Mouse (Mus musculus) gonadal fat pad, adult 2 months (tissue): ENCODE measurements around the gene Zbtb22. TPM values are rescaled to one million over a fixed set of nuclear protein-coding genes. Genes with fewer than 3 reads are reported as not detected.

Source experiments
- DNase-seq: peaks from one replicate; pipeline ENCODE4 v3.0.0-alpha.2; 2012; ENCODE audit warnings: low read depth
- polyA plus RNA-seq: library from polyadenylated mRNA; depleted of rRNA; stranded (reverse); fragments of >200 nt; gene quantifications from 2 replicates; pipeline ENCODE4 v1.2.3, GENCODE M21; 2012; rRNA removed

The Zbtb22 gene
- polyA plus RNA-seq, 1 experiment: 46.7 TPM

DNA sequence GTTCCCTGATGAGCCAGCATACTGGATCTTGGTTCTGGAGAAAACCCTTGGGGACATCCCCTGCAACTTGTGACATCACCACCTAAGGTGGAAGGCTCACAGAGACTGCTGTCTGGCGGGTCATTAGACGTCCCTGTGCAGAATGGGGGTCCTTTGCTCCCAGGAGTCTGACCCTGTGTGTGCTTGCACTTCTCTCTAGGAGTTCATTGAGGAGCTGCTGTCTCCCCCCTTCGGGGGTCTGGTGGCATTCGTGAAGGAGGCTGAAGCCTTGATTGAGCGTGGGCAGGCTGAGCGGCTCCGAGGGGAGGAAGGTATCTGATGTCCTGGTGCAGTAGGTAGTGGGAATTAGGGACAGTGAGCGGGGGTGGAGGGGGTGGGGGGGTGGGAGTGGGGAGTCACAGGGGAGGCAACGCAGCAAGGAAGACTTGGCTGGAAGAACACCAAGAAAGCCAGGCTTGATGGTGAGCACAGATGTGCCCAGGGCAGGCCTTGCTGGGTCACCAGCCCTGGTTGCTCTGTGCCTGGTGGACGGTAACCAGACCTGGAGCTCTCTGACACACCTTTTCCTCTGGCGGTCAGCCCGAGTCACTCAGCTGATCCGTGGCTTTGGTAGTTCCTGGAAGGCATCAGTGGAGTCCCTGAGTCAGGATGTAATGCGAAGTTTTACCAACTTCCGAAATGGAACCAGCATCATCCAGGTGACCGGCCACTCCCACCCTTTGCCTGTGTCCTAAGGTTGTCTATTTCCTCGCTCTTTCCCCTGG, 49.6 kb downstream of the Zbtb22 start:
- no peak for DNase-seq

DNA sequence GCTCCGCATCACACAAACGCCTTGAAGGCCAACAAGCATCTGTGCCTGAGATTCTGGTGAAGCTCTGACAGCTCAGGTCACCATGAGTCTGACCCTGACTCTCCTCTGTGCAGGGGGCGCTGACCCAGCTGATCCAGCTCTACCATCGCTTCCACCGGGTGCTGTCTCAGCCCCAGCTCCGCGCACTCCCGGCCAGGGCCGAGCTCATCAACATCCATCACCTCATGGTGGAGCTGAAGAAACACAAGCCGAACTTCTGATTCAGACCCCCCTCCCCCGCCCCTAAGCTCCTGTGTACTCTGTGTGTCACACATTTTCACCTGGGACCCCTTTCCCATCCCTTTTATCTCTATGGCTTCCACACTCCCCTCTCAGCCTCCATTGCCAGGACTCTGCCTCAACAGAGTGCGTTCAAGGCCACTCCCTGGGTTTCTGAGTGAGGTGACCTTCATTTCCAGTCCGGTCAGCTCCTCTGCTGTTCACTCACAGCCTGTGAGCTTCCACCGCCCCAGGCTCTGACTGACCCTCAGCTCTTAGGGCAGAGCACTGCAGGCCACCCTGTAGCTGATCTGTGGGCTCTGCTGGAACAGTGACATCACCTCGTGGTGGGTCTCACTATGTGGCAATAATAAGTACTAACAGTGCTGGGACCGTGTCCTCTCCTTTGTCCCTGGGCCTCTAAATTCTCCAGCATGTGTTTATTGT, 50.3 kb downstream of the Zbtb22 start:
- DNase-seq: no peak

DNA sequence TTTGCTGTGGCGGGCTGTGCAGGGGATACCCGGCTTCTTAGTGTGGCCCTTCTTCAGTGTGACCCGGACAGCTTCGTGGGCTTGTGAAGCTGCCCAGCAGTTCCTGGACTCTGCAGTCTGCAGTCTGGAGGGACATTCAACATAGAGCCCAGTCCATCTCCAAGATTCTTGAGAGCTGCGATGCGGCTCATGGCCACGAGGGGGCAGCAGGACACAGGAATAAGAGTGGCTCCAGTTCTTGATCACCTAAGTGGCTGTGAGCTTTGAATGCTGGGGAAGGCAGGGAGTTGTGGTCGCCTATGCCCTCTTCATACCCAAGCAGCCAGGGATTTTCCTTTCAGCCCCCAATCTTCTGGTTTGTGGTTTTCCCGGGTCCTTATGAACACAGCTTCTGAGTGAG, 52.8 kb downstream of the Zbtb22 start:
- DNase-seq: no peak

Other genes starting within 250 kb of the Zbtb22 start
- 57.0 and 61.5 TPM in 2 replicates for gene Hnrnpm, start 229.0 kb upstream of the Zbtb22 start, polyA plus RNA-seq
- 93.7 and 135 TPM in 2 replicates for gene March2, start 197.2 kb upstream of the Zbtb22 start, polyA plus RNA-seq
- gene Rab11b, start 155.4 kb upstream of the Zbtb22 start, polyA plus RNA-seq: 288 and 307 TPM in 2 replicates
- gene Angptl4, start 134.1 kb upstream of the Zbtb22 start, polyA plus RNA-seq: 171 and 402 TPM in 2 replicates
- gene Kank3, start 105.4 kb upstream of the Zbtb22 start, polyA plus RNA-seq: 106 and 146 TPM in 2 replicates
- 823 and 990 TPM in 2 replicates for gene Rps28, start 91.3 kb upstream of the Zbtb22 start, polyA plus RNA-seq
- gene Ndufa7, start 91.3 kb upstream of the Zbtb22 start, polyA plus RNA-seq: 564 and 606 TPM in 2 replicates
- 107 and 143 TPM in 2 replicates for gene Cd320, start 72.8 kb upstream of the Zbtb22 start, polyA plus RNA-seq
- not detected in 2 replicates for gene Gm7029, start 42.1 kb upstream of the Zbtb22 start, polyA plus RNA-seq
- 2.4 TPM in 2 replicates for gene Kifc1, start 25.2 kb upstream of the Zbtb22 start, polyA plus RNA-seq
- gene Platr17, start 10.8 kb upstream of the Zbtb22 start, polyA plus RNA-seq: not detected in 2 replicates
- gene Daxx, start 6.5 kb upstream of the Zbtb22 start, polyA plus RNA-seq: 36.7 and 45.8 TPM in 2 replicates
- gene Tapbp, start within 50 bp of the Zbtb22 start, polyA plus RNA-seq: 148 and 171 TPM in 2 replicates
- gene Rgl2, start 13.6 kb downstream of the Zbtb22 start, polyA plus RNA-seq: 117 and 144 TPM in 2 replicates
- 24.1 and 37.0 TPM in 2 replicates for gene Pfdn6, start 24.4 kb downstream of the Zbtb22 start, polyA plus RNA-seq
- gene Wdr46, start 24.8 kb downstream of the Zbtb22 start, polyA plus RNA-seq: 14.9 and 18.1 TPM in 2 replicates
- gene B3galt4, start 35.6 kb downstream of the Zbtb22 start, polyA plus RNA-seq: 8.1 and 8.7 TPM in 2 replicates
- gene Vps52, start 39.9 kb downstream of the Zbtb22 start, polyA plus RNA-seq: 54.5 and 62.2 TPM in 2 replicates
- gene Rps18, start 40.1 kb downstream of the Zbtb22 start, polyA plus RNA-seq: 683 and 816 TPM in 2 replicates
- 2,228 and 2,761 TPM in 2 replicates for gene H2-K1, start 84.4 kb downstream of the Zbtb22 start, polyA plus RNA-seq
- 29.4 and 29.6 TPM in 2 replicates for gene Ring1, start 108.8 kb downstream of the Zbtb22 start, polyA plus RNA-seq
- gene H2-Ke6, start 112.2 kb downstream of the Zbtb22 start, polyA plus RNA-seq: 75.6 and 95.1 TPM in 2 replicates
- 207 and 240 TPM in 2 replicates for gene Slc39a7, start 115.8 kb downstream of the Zbtb22 start, polyA plus RNA-seq
- gene Rxrb, start 115.9 kb downstream of the Zbtb22 start, polyA plus RNA-seq: 51.3 and 53.0 TPM in 2 replicates
- gene Col11a2, start 123.5 kb downstream of the Zbtb22 start, polyA plus RNA-seq: 0.69 and 1.0 TPM in 2 replicates
- gene H2-Oa, start 176.4 kb downstream of the Zbtb22 start, polyA plus RNA-seq: 2.1 and 2.5 TPM in 2 replicates
- gene H2-DMa, start 203.6 kb downstream of the Zbtb22 start, polyA plus RNA-seq: 73.0 and 74.6 TPM in 2 replicates
- gene Brd2, start 206.7 kb downstream of the Zbtb22 start, polyA plus RNA-seq: 110 and 117 TPM in 2 replicates
- 51.4 and 61.0 TPM in 2 replicates for gene H2-DMb2, start 227.4 kb downstream of the Zbtb22 start, polyA plus RNA-seq
- gene H2-DMb1, start 237.2 kb downstream of the Zbtb22 start, polyA plus RNA-seq: 87.5 and 107 TPM in 2 replicates